Mouse (Mus musculus) left cerebral cortex, postnatal 25 days (tissue): ENCODE results near the gene Gkn3. TPM values are rescaled to one million over a fixed set of nuclear protein-coding genes. Genes with fewer than 3 reads are reported as not detected.

Source experiments
- DNase-seq, 2 experiments: peaks; one replicate each; pipeline ENCODE4 v3.0.0; 2022; ENCODE audit warnings: low spot score in 2 of 2, mixed read lengths in 1 of 2
- intact Hi-C: fragments of 180-260 bp; cut with DNase I; formaldehyde crosslinking; loops from one replicate; pipeline ENCODE4 v1.15.1; 2025
- total RNA-seq, 2 experiments: library from RNA; stranded (reverse); gene quantifications; 2 replicates each; pipeline ENCODE4 v1.2.3; 2021

Gkn3 gene
- total RNA-seq, result 1 to 10 TPM; 3.2 to 3.9 TPM

- DNase-seq, result no peak
- intact Hi-C loops, result loop anchor here (5.0 kb wide), 1 partner anchor 52 kb away; the partner anchor contains the start of gene Antxr1
Measured at GRCm38 (mm10) chr6:87388877-87389276, at the start of gene Gkn3. Gene Gkn3 (minus strand): TSS chr6:87388935.

- DNase-seq, result no peak
- intact Hi-C loops, result no loop called here
Measured at GRCm38 (mm10) chr6:87436745-87437144, 48.0 kb upstream of the Gkn3 start.

GRCm38 (mm10) chr6:87435791-87436190, 47.1 kb upstream of the Gkn3 start:
- intact Hi-C loops, result no loop called here
- DNase-seq, result no peak

GRCm38 (mm10) chr6:87428487-87429044, 39.8 kb upstream of the Gkn3 start, which contains the start of gene Bmp10:
Gene Bmp10 (plus strand): TSS chr6:87428994.
- DNase-seq, result no peak
- intact Hi-C loops, result no loop called here

- intact Hi-C loops, result no loop called here
- DNase-seq, result no peak
Measured at GRCm38 (mm10) chr6:87427616-87428015, 38.9 kb upstream of the Gkn3 start.

GRCm38 (mm10) chr6:87426954-87427353, 38.2 kb upstream of the Gkn3 start:
- no peak for DNase-seq
- intact Hi-C loops, result no loop called here

GRCm38 (mm10) chr6:87424037-87424816, 35.5 kb upstream of the Gkn3 start:
- DNase-seq, result no peak
- intact Hi-C loops, result no loop called here

- intact Hi-C loops, result no loop called here
- no peak for DNase-seq
Measured at GRCm38 (mm10) chr6:87422304-87422703, 33.6 kb upstream of the Gkn3 start.

- intact Hi-C loops, result no loop called here
- no peak for DNase-seq
Measured at GRCm38 (mm10) chr6:87412011-87412410, 23.3 kb upstream of the Gkn3 start.

- no peak for DNase-seq
- intact Hi-C loops, result no loop called here
Measured at GRCm38 (mm10) chr6:87401456-87401855, 12.7 kb upstream of the Gkn3 start.

- DNase-seq, result no peak
- intact Hi-C loops, result loop anchor here (5.0 kb wide), 3 partner anchors 52 to 272 kb away; partner anchors contain the start of gene Aplf
Measured at GRCm38 (mm10) chr6:87399886-87400566, 11.3 kb upstream of the Gkn3 start.

- DNase-seq, result peak; percentile 70 to 75
- intact Hi-C loops, result loop anchor here (5.0 kb wide), 3 partner anchors 53 to 273 kb away; partner anchors contain the start of gene Aplf
Measured at GRCm38 (mm10) chr6:87399137-87399536, 10.4 kb upstream of the Gkn3 start.

- intact Hi-C loops, result loop anchor here (5.0 kb wide), 3 partner anchors 58 to 278 kb away; partner anchors contain the start of gene Aplf
- no peak for DNase-seq
Measured at GRCm38 (mm10) chr6:87394783-87395182, 6.0 kb upstream of the Gkn3 start.

- intact Hi-C loops, result no loop called here
- DNase-seq, result no peak
Measured at GRCm38 (mm10) chr6:87393466-87394205, 4.9 kb upstream of the Gkn3 start.

GRCm38 (mm10) chr6:87389455-87389989, 787 bp upstream of the Gkn3 start:
- intact Hi-C loops, result loop anchor here (5.0 kb wide), 1 partner anchor 52 kb away; the partner anchor contains the start of gene Antxr1
- no peak for DNase-seq

- intact Hi-C loops, result loop anchor here (1.0 to 5.0 kb wide), 2 partner anchors 49 to 285 kb away; partner anchors contain the start of gene Antxr1
Measured at GRCm38 (mm10) chr6:87386681-87387080, 2.1 kb downstream of the Gkn3 start.

GRCm38 (mm10) chr6:87386203-87386602, 2.5 kb downstream of the Gkn3 start:
- DNase-seq, result peak; percentile 76 to 88
- intact Hi-C loops, result loop anchor here (1.0 to 5.0 kb wide), 2 partner anchors 49 to 285 kb away; partner anchors contain the start of gene Antxr1

More at GRCm38 (mm10) chr6:87386681-87387080, 2.1 kb downstream of the Gkn3 start:
- no peak for DNase-seq

GRCm38 (mm10) chr6:87384761-87385160, 4.0 kb downstream of the Gkn3 start:
- DNase-seq, result peak; percentile 35 to 68
- intact Hi-C loops, result loop anchor here (5.0 kb wide), 1 partner anchor 47 kb away; the partner anchor contains the start of gene Antxr1
